Mouse (Mus musculus) v-Abl transformed pro-B cells (cell line): ENCODE data around the gene Dennd4b.

Source experiments
- in situ Hi-C, 2 experiments: fragments of 400-800 bp; cut with MboI; formaldehyde crosslinking; loops; one replicate each; pipeline ENCODE4 v1.15.1; 2025; ENCODE audit not compliant: unreplicated experiment in 2 of 2

Dennd4b gene

DNA sequence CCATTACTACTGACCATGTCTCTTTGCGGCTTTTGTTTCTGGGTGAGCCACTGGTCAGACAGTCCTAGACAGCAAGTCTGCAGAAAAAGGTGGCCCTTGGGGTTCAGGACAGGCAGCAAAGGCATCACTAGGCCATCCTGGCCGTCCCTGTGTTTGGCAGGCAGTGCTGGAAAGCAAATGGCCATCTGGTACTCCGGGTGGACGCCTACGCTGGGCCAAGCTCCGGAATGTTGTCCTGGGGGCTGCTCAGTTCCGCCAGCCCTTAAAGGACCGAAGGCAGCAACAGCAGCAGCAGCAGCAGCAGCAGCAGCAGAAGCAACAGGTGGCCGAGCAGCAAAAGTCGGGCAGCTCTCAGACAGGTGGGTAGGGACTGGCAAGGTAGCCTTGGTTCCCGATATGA is 10.3 kb downstream of the Dennd4b start:
- in situ Hi-C loops = no loop called here

GRCm38 (mm10) chr3:90276858-90277257 is 11.9 kb downstream of the Dennd4b start:
- in situ Hi-C loops = no loop called here

DNA sequence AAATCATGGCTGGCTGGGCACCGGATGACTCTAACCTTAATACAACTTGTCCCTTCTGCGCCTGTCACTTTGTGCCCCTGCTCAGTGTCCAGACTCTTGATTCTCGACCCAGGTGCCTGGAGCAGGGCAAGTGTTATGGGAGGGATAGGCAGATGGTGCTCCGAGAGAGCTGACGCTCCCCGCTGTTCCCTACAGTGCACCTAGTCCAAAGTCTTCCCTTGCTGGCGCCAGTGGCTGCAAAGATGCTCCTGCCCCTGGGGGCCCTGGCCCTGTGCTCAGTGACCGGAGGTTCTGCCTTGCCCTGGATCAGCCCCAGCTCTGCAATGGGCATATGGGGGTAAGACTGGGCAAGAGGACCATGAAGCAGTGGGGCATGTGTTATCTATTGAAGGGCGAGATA is 12.8 kb downstream of the Dennd4b start:
- in situ Hi-C loops = no loop called here

DNA sequence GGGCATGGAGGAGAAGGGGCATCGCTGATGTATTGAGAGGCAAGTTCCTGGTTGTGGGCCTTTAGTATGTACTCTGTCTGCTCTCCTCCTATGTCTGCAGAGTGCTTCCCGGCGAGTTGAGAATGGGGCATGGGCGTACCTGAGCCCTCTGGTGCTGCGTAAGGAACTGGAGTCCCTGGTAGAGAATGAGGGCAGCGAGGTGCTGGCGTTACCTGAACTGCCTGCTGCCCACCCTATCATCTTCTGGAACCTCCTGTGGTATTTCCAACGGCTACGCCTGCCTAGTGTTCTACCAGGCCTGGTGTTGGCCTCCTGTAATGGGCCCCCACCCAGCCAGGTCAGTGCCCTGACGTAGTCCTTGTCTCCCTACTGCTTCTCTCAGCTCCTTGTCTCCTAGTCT is 13.2 kb downstream of the Dennd4b start:
- in situ Hi-C loops = no loop called here

DNA sequence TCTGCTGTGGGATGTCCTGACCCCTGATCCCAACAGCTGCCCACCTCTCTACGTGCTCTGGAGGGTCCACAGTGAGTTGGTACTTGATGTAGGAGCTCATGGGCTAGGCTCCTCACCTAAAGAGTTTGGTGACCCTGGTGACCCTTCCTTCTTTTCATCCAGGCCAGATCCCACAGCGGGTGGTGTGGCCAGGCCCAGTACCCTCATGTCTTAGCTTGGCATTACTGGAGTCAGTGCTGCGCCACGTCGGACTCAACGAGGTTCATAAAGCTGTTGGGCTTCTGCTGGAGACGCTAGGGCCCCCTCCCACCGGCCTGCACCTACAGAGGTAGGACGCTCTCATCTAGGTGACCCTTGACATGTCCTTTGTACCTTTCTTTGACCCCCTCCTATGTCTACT is 14.2 kb downstream of the Dennd4b start:
- in situ Hi-C loops = no loop called here

DNA sequence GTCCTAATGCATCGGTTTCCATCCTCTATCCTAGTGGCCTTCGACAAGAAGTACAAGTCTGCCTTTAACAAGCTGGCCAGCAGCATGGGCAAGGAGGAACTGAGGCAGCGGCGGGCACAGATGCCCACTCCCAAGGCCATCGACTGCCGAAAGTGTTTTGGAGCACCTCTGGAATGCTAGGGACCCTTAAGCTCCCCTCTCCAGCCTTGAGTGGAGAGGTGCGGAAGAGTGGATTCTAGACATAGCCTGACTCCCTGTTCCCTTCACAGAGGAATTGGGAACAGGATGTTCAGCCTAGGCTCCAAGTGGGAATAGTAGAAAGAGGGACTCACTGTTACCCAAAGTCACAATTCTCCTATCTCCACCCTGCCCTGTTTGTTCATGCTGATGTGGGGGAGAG is 14.8 kb downstream of the Dennd4b start:
- in situ Hi-C loops = loop anchor here in 1 of 2 experiments (10.0 kb wide), 1 partner anchor 95 kb away; no protein-coding TSS in a partner anchor

DNA sequence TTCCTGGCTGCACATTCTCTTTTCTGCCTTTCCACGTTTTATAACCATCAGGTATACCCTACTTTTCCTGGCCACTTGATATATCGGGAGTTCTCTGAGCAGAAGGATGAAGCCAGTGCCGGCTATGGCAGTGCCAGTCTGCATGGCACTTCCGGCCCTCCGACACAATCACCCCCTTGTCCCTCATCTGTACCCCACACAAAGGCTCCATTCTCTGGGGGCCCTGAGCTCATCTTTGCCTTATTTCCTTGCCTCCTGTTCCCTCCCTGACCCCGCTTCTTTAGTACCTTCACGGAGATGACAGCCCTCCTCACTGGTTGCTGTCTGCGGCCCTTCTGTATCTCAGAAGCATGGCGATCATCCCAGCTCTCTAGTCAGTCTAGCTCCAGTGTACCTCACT is 15.7 kb downstream of the Dennd4b start:
- in situ Hi-C loops = loop anchor here in 1 of 2 experiments (10.0 kb wide), 1 partner anchor 94 kb away; no protein-coding TSS in a partner anchor

- in situ Hi-C loops = loop anchor here in 1 of 2 experiments (10.0 kb wide), 1 partner anchor 91 kb away; no protein-coding TSS in a partner anchor
These were observed 19.2 kb downstream of the Dennd4b start for GRCm38 (mm10) chr3:90284150-90284549.

DNA sequence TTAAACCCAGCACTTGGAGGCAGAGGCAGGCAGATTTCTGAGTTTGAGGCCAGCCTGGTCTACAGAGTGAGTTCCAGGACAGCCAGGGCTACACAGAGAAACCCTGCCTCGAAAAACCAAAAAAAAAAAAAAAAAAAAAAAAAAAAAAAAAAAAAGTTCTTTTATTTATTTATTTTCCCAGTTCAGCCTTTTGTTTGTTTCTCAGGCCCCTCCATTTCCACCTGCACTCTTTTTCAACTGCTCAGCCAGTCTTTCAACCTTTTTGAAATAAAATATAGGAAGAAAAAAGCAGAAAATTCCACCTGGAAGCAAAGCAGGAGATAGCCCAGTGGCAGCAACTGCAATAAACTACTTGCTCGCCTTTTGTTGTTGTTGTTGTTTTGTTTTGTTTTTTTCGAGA is 24.4 kb downstream of the Dennd4b start:
- in situ Hi-C loops = loop anchor here in 1 of 2 experiments (10.0 kb wide), 1 partner anchor 85 kb away; no protein-coding TSS in a partner anchor

- in situ Hi-C loops = no loop called here
These were observed 25.6 kb downstream of the Dennd4b start for GRCm38 (mm10) chr3:90290602-90291001.

DNA sequence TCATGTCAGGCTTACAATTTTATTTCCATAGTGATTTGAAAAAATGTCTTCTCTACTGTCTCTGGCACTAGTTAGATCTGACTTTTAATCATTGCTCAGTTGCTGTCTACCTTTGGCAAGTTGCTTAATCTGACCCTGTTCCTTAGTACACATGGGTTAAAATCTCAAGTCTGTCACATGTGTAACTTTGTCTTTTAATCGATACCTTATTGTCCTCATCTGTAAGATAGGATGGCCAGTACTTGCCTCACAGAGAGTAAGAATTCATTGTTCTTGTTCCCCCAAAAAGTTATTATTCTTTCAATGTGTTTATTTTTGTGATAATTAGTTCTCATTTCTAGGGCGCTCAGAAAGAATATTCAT is 27.0 kb downstream of the Dennd4b start:
- in situ Hi-C loops = no loop called here

GRCm38 (mm10) chr3:90292345-90293275 is 27.6 kb downstream of the Dennd4b start, which contains the start of gene Gatad2b:
Gene Gatad2b, plus strand, starts transcription at chr3:90293178.
- in situ Hi-C loops = no loop called here

DNA sequence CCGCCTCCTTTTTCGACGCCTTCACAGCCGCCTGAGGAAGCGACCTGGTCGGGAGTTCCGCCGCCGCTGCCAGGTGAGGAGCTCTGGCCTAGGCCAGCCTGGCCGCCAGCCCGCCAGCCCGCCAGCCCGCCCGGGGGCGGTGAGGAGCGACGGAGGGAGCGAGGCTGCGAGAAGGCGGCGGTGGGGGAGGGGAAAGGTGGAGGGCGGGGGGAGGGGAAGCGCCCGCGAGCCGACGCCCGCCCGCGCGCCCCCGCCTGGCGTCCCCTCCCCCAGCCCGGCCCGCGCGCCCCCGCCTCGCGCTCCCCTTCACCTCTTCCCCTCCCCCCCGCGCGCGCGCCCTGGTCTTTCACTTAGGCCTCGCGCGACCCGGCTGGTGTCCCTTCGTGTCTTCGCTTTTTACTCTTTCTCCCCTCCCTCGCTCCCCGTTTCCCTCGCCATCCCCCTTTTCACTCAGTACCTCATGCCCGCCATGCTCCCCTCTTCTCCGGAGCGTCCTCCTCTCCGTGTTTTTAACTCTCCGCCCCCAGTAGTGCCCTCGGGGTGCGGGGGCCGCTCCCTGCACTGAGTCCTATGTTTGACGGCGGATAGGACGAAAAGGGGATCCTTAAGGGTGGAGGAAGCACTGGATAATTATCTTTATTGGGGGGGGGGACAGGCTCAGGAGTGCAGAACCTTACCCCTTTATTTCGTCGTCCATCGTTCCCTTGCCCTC is 28.5 kb downstream of the Dennd4b start:
- in situ Hi-C loops = no loop called here

DNA sequence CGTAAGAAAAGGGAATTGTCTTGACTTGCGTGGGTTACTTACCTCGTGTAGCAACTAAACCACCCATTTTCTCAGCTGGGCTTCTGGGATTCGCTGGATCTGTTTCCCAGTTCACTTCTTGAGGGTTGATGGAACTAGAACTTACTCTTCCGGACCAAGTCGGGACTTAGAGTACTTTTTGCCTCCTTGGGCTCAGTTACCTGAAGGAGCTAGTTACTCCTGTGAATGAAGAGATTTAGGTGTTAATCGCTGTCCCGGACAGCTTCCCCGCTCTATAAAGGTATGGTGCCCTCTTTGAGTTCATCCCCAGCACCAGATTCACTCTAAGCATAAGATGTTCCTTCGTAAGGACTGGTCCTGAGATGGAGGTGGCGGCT is 29.1 kb downstream of the Dennd4b start:
- in situ Hi-C loops = no loop called here

DNA sequence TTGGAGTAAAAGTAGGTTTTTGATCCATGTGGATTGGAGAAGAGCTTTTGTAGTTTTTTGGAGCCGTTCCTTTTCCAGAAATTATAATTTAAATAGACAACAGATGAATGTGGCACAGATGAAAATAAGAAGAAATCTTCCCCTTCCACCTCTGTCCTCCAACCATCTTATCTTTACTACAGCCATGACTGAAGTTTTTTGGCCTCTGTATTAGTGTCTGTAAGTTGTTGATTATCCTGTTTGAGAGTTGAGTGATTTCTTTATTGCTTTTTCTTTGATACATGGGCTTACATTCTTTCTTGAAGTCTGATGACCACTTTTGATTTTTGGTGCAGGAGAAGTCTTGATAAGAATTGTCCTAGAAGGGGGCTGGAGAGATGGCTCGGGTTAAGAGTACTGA is 29.7 kb downstream of the Dennd4b start:
- in situ Hi-C loops = no loop called here

GRCm38 (mm10) chr3:90305801-90306200 is 40.8 kb downstream of the Dennd4b start:
- in situ Hi-C loops = no loop called here

DNA sequence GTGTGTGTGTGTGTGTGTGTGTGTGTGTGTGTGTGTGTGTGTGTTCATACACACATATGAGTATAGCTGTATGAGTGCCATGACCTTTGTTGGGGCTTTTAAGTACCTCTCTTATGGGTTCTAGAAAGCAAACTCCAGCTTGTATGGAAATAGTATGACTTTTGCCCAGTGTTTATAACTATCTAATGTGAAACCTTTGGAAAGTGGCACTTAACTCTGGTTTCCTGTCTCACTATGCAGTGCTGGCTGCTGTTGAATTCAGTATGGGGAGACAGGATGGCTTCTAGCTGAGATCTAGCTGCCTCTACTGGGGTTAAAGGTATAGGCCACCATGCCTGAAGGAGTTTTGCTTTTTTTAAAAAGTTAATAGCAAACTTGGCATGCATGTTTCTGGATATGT is 44.6 kb downstream of the Dennd4b start:
- in situ Hi-C loops = no loop called here

DNA sequence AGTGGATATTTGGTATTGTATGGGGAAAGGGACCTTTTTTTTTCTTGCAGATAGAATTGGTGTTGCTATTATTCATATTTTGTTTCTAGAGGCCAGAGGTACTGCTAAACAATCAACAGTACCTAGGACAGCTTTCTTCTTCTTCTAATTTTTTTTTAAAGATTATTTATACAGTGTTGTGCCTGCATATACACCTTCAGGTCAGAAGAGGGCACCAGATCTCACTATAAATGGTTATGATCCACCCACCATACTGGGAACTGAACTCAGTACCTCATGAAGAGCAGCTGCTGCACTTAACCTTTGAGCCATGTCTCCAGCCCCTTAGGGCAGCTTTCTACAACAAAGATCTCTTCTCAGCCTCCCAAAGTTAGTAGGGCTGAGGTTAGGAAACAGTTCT is 48.4 kb downstream of the Dennd4b start:
- in situ Hi-C loops = no loop called here

DNA sequence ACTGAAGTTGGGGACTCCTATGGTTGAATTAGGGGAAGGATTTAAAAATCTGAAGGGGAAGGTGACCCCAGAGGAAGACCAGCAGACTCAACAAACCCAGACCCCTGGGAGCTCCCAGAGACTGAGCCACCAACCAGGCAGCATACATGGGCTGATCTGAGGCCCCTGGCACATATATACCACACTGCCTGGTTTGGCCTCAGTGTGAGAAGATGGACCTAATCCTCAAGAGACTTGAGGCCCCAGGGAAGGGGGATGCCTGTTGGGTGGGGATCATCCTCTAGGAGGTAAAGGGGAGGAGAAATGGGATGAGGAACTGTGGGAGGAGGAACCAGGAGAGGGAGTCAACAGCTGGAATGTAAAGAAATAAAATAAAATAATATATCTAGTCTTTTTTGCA is 49.3 kb downstream of the Dennd4b start:
- in situ Hi-C loops = no loop called here

DNA sequence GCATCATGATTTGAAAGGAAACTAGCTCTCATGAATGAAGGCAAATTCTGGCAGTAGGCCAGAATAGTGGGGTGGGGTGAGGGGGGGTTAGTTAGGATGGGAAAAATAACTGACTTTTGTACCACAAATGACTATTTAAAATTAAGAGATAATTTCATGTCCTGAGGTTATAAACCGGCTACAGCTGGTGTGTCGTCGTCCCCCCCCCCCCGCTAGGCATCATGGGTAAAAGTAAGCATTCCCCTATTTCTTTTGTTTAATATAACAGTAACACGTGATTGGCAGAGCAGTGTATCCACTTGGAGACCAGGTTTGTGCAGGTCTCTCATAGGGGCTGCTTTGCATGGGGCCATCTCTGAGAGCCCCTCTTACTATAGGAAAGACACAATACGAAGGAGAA is 57.3 kb downstream of the Dennd4b start:
- in situ Hi-C loops = no loop called here

- in situ Hi-C loops = no loop called here
These were observed 58.1 kb downstream of the Dennd4b start for GRCm38 (mm10) chr3:90323119-90323518.
